Mouse (Mus musculus): Measurements from ENCODE around the gene Unk.

Unk gene

DNA sequence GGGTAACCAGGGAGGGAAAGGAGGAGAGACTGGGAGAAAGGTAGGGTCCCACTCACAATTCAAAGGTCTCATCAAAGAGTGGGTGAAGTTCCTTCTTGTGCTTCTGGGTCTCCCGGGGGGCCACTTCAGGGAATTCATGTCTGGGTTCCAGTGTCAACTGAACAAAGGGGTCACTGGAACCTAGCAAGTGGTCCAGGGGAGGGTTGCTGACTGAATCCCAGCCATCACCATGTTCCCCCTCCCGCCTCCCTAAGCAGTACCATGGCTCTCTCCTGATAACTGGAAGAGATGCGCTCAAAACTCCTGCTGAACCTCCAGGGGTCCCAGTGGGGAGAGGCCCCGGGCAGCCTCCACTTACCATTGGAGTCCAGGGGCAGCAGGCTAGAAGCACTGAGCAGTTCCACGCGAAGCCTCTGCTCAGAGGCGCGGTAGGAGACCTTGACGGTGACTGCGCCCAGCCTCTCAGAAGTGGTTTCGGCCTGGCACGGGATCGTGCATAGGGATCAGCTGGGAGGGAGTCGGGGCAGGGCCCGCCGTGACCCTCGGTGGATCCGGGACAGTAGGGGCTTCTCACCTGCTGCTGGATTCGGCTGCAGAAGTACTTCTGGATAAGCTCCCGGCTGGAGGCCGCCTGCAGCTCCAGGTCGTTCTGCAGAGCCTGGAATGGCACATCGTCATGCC is 34.2 kb downstream of the Unk start:
- no peak for DNase-seq

DNA sequence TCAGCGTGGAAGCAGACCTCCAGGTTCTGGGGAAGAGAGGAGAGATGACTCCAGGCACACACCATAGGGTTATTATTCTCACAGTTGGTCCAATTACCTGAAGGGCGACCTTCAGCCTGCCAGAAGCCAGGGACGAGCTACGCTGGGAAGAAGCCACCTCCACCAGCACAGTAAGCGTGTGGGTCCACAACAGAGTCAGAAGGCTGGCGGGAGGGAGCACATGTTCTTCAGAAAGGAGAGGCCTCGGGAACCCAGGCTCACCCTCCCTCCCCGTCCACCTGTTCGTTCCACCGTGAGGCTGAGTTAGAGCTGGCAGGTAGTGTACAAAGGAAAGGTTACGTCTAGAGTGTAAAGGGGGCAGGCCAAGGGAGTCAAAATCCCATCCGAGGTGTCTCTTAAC is 35.2 kb downstream of the Unk start:
- no peak for DNase-seq

- DNase-seq = no peak
These were observed 41.4 kb downstream of the Unk start for GRCm38 (mm10) chr11:116071510-116071909.

- no peak for DNase-seq
These were observed 42.5 kb downstream of the Unk start for GRCm38 (mm10) chr11:116072608-116073007.

DNA sequence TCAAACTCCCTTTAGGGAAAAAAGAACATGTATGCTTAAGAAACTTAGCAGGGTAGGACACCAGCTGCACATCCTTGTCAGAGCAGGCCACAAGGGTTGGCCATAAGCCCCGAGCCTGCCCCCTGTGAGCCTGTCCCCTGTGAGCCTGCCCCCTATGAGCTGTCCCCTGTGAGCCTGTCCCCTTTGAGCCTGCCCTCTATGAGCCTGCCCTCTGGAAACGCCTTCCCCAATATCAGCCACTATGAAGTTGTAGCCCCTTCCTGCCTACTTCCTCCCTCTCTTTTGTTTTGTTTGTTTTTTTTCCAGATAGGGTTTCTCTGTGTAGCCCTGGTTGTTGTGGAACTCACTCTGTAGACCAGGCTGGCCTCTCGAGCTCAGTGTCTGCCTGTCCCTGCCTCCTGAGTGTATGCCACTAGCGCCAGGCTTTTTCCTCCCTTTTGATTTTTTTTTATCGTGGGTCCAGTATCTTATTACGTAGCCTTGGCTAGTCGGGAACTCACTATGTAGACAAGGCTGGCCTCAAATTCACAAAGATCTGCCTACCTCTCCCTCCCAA is 44.4 kb downstream of the Unk start:
- DNase-seq = no peak

- DNase-seq = no peak
These were observed 45.6 kb downstream of the Unk start for GRCm38 (mm10) chr11:116075539-116076265.

DNA sequence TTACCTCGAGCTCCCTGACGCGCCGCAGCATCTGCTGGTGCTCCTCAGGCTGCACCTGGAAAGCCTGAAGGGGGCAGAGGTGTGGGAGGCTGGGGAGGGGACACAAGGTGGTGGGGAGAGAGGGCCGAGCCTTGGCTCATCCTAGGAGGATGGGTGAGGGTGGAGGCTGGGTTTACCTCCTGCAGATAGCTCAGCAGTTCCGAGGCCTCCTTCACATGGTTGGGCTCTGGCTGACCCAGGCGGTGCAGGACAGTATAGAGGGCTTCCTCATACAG is 46.1 kb downstream of the Unk start:
- DNase-seq = peak in 1 of 2 experiments; percentile 34

GRCm38 (mm10) chr11:116076836-116077235 is 46.7 kb downstream of the Unk start:
- DNase-seq = peak; percentile 66 to 73

GRCm38 (mm10) chr11:116077446-116078204 is 47.5 kb downstream of the Unk start, which contains the start of gene Unc13d:
Unc13d (minus strand) TSS chr11:116077961.
- DNase-seq = peak; percentile 65 to 76

DNA sequence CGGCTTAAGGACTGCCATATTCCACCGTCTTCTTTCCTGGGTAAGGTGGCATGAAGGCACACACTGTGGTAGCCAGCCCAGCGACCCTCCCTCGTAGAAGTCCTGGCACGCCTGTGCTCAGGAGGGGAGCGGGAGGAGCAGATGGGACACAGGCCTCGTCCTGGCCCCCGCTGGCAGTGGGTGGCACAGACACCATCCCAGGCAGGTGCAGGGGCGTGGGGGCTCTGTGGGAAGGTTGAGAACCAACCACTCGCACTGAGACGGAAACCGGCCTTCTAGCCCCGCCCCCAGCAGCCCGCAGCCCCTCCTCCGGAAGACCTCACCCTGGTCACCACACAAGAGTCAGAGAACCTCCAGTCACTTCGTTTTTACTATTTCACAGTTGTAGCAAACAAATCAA is 48.1 kb downstream of the Unk start:
- DNase-seq = peak; percentile 88 to 90

GRCm38 (mm10) chr11:116078676-116079320 is 48.7 kb downstream of the Unk start:
- DNase-seq = no peak

- DNase-seq = no peak
These were observed 49.4 kb downstream of the Unk start for GRCm38 (mm10) chr11:116079511-116079910.

DNA sequence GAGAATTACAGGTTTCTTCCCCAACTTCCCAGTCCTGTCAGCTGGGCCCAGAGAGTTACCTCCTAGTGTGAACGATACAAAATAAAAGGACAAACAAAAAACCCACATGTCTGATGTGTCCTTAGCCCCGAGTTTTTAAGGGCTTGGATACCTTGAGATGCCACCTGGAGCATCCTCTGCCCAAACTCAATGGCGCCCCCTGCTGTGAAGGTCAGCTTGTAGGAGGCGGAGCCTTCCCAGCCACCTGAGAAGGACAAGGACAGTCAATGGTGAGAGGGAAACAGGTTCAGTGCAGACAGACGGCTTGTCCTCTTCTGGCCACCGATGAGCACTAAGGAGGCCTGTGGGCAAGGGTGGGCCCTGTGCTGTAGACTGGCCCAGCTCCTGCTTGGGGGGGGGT is 51.0 kb downstream of the Unk start:
- peak; percentile 46 to 64 for DNase-seq

DNA sequence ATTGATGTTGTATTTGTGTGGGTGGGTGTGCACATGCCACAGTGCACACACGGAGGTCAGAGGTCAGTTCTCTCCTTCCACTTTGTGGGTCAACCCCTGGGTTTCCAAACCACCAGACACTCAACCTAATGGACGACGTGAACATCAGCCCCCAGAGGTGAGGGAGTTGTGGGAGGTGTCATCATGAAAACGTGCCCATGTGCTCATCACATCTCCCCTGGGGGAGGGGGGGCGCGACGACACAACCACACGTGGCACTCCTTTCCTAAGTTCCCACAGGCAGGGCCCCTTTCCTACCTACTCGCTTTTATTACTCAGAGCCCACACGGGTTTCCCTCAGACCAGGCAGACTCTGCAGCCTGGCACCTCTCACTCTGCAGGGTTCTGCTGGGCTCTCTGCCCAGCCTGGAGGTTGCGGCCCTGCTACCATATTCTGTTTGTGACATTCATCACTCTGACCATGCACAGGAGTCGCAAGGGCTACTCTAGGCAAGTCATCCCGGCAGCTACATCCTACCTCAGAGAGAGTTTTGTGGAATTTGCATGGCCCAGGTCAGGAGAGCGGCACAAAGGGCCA is 53.1 kb downstream of the Unk start:
- DNase-seq = no peak

DNA sequence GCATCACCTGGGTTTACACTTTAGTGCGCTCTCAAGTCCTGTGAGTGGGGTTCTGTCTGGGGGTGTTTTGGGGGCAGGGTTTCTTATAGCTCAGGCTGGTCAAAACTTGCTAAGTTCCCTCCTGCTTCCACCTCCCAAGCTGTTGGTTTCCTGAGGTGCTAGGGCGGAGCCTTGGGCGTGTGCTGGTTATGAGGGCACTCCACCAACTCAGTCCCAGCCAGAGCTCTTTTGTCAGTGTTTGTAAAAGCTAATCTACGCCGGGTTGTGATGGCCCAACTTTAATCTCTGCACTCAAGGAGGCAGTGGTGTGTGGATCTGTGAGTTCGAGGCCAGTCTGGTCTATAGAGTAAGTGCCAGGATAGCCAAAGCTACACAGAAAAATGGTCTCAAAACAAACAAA is 54.0 kb downstream of the Unk start:
- no peak for DNase-seq

- DNase-seq = peak; percentile 98 to 99
These were observed 56.4 kb downstream of the Unk start, which contains the start of gene Wbp2 for GRCm38 (mm10) chr11:116086258-116087193. Wbp2 (minus strand) TSS chr11:116086995.

DNA sequence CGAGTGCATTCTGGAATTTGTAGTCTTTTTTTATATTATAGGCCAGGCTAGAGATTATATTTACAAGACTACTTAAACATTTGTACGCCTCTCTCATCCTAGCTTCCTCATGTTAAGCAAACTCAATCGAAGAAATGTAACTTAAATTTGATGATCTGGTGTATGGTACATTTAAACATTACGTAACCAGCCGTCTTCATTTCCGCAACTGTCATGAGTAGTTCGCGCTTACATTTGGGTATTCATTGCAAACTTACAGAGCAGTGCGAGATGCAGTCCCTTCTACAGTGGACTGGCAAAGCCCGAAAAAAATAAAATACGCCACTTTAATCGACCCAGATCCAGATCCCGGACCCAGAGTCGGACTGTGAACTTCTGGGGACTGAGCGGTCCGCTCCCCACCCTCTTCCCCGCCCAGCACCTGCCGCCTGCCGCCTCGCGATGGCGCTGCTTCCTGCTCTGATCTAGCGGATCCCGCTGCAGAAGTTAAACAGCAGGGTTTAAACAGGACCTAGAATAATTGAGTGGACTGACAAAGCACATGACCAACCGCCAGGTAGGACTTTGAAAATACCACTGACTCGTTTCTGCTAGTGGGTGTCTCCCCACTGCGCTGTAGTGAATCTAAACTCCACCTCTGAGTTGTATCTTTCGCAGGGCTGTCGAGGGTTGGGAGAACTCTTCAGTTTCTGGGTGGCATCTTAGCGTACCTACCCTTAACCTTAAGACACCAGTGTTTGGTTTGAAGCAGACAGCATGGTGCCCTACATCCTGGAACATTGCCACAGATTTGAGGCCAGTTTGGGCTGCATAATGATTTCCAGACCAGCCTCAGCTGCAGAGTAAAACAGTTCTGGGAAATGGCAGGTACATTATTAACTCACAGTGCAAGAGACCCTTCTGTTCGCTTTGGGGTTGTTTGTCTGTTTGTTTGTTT is 57.3 kb downstream of the Unk start:
- peak; percentile 73 to 78 for DNase-seq

DNA sequence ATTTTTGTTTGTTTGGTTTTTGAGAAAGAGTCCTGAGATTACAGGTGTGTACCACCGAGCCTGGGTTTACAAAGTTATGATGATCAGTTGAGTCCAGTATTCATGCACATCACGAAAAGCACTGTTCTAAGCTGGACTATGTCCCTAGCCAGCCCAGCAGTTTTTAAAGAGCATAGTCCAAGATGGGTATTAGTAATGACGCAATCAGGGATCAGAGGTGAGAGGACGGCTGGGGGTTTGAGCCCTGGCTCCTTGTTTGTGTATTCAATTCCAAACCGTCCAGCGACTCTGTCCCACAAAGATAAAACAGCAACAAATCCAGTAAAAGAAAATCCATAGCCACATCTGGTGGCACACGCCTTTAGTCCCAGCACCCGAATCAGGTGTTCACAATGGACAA is 58.1 kb downstream of the Unk start:
- DNase-seq = no peak

DNA sequence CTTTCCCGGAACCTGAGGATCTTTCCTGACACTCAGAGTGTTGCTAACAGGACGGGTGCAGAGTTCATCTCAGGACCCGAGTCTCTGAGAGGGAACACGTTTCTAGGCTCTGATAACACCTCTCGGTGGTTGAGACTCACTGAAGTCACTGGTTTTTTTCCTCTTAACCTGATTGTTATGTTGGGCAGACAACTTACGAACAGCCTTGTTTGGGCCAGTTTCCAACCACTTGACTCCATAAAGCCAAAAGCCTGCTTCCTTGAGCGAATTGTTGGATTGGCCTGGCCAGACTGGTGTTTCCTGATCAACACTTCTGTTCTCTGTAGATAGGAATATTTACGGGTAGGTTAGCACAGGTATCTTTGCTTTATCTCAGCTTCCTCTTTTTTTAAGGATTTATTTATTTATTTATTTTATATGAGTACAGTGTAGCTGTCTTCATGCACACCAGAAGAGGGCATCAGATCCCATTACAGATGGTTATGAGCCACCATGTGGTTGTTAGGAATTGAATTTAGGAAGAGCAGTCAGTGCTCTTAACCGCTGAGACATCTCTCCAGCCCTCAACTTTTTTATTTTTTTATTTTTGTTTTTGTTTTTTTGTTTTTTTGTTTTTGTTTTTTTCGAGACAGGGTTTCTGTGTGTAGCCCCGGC is 58.7 kb downstream of the Unk start:
- DNase-seq = peak in 1 of 2 experiments; percentile 1

DNA sequence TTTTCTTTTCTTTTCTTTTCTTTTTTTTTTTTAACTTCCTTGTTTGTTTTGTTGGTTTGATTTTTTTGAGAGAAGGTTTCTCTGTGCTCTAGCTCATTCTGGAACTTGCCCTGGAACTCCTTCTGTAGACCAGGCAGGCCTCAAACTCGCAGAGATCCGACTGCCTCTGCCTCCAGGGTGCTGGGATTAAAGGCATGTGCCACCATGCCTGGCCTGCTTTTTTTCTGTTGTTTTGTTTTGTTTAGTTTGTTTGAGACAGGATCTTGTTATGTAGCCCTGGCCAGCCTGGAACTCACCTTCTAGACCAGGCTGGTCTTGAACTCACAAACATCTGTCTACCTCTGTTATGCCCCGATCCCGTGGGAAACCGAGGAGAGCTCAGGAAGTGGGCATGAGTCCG is 59.4 kb downstream of the Unk start:
- peak in 1 of 2 experiments; percentile 2 for DNase-seq
